Mouse (Mus musculus) brain, embryonic 14.5 days (tissue): Measurements from ENCODE around the gene Cmbl. TPM values are rescaled to one million over a fixed set of nuclear protein-coding genes. Genes with fewer than 3 reads are reported as not detected.
A peak's percentile ranks its signal among the peaks of the same experiment; 100 is the strongest.

Experiments
- DNase-seq: peaks from one replicate; pipeline ENCODE4 v3.0.0-alpha.2; 2011; ENCODE audit warnings: low read depth
- CTCF ChIP-seq: fragments of 200-500 bp; IDR thresholded peaks from 2 replicates; pipeline ENCODE4 v1.5.1; 2012; ENCODE audit warnings: inconsistent platforms, mild to moderate bottlenecking, moderate library complexity, borderline replicate concordance; ENCODE audit not compliant: insufficient read depth, insufficient read length; ENCODE audit errors: extremely low read depth
- POLR2A ChIP-seq: fragments of 200-500 bp; IDR thresholded peaks from 2 replicates; pipeline ENCODE4 v1.6.1; 2012; ENCODE audit warnings: mild to moderate bottlenecking, inconsistent platforms, borderline replicate concordance; ENCODE audit not compliant: poor library complexity, insufficient read depth, insufficient read length, severe bottlenecking; ENCODE audit errors: extremely low read depth
- polyA plus RNA-seq: library from polyadenylated mRNA; depleted of rRNA; stranded (reverse); fragments of >200 nt; gene quantifications from 2 replicates; pipeline ENCODE4 v1.2.3, GENCODE M21; 2012

Cmbl gene
- polyA plus RNA-seq, 1 experiment, result 7.4 TPM

- TF ChIP-seq CTCF, result no peak
- no peak for DNase-seq
Measured at GRCm38 (mm10) chr15:31534421-31535258, 30.5 kb upstream of the Cmbl start.

- TF ChIP-seq CTCF, result no peak
- TF ChIP-seq POLR2A, result no peak
- peak; percentile 34 for DNase-seq
Measured at GRCm38 (mm10) chr15:31535259-31535855, 29.8 kb upstream of the Cmbl start.

- peak; percentile 90 for DNase-seq
- TF ChIP-seq CTCF, result no peak
- TF ChIP-seq POLR2A, result no peak
Measured at GRCm38 (mm10) chr15:31536051-31536737, 29.0 kb upstream of the Cmbl start.

GRCm38 (mm10) chr15:31537706-31538105 lies 27.5 kb upstream of the Cmbl start:
- no peak for DNase-seq
- TF ChIP-seq POLR2A (no peak), CTCF (no peak)

GRCm38 (mm10) chr15:31538346-31538745 lies 26.8 kb upstream of the Cmbl start:
- DNase-seq, result no peak
- TF ChIP-seq POLR2A (no peak), CTCF (no peak)

- no peak for TF ChIP-seq POLR2A
- no peak for TF ChIP-seq CTCF
- no peak for DNase-seq
Measured at GRCm38 (mm10) chr15:31539643-31540512, 25.3 kb upstream of the Cmbl start.

- TF ChIP-seq POLR2A (no peak), CTCF (no peak)
- no peak for DNase-seq
Measured at GRCm38 (mm10) chr15:31540513-31540802, 24.7 kb upstream of the Cmbl start.

- TF ChIP-seq CTCF, result no peak
- TF ChIP-seq POLR2A, result no peak
- DNase-seq, result peak; percentile 47
Measured at GRCm38 (mm10) chr15:31542013-31542958, 22.9 kb upstream of the Cmbl start.

GRCm38 (mm10) chr15:31543246-31543645 lies 21.9 kb upstream of the Cmbl start:
- TF ChIP-seq POLR2A, result no peak
- no peak for TF ChIP-seq CTCF
- no peak for DNase-seq

- TF ChIP-seq POLR2A (no peak), CTCF (no peak)
- DNase-seq, result no peak
Measured at GRCm38 (mm10) chr15:31545058-31545457, 20.1 kb upstream of the Cmbl start.

GRCm38 (mm10) chr15:31546291-31546690 lies 18.9 kb upstream of the Cmbl start:
- TF ChIP-seq CTCF (no peak), POLR2A (no peak)
- DNase-seq, result no peak
